Mouse (Mus musculus): ENCODE measurements around the gene Ntrk2.

- no peak for TF ChIP-seq CTCF (IDR thresholded peaks at IDR 0.05; ENCODE audit: insufficient read depth, low read depth, low read length)
- no peak for TF ChIP-seq POLR2A (IDR thresholded peaks at IDR 0.05; ENCODE audit: insufficient read depth, low read depth, low read length)
Observed at GRCm38 (mm10) chr13:58924486-58924885, 118.1 kb downstream of the Ntrk2 start.

Data from olfactory bulb, adult 2 months (tissue).